Mouse (Mus musculus): ENCODE measurements around the gene Gm7861. TPM values are rescaled to one million over a fixed set of nuclear protein-coding genes. Genes with fewer than 3 reads are reported as not detected.

Gm7861 gene
- polyA plus RNA-seq (2014; fragmentation: Illumina TruSeq; extraction: RNeasy Lipid Tissue Mini Kit (QIAGEN cat#74804); ENCODE audit: low read depth, low replicate concordance): not detected

DNA sequence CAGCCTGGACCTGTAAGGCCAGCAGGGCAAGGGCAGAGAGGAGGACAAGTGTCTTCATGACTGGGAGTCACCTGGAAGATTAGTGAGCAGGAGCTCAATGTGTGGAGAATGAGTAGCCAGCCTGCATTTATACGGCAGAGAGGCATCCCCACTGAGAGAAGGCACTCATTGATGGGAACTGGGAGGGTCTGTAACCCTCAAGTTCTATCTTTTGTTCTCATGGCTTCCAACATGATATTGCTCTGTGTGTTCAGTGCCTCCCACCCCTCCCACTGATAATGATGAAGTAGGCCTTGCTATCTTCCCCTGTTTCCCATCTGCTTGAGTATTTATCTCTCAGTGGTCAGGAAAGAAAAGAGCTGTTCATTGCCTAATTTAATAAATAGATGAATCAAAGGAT is at the start of gene Gm7861:
Gene Gm7861 (minus strand): TSS at position 101 of the 400 bp plus-strand sequence.

DNA sequence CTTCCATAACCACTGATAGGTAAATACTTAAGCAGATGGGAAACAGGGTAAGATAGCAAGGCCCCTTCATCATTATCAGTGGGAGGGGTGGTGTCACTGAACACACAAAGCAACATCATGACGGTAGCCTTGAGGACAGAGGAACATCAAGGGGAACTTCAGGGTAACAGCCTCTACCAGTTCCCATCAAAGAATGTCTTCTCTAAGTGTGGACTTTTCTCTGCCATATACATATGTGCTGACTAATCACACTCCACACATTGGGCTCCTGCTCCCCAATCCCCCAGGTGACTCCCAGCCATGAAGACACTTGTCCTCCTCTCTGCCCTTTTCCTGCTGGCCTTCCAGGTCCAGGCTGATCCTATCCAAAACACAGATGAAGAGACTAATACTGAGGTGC is 23.6 kb upstream of the Gm7861 start, which contains the start of gene Defa26:
Gene Defa26 (plus strand): TSS at position 301 of the 400 bp plus-strand sequence.

GRCm38 (mm10) chr8:21582706-21583105 is 11.6 kb downstream of the Gm7861 start, which contains the start of gene Defa28:
TSS of gene Defa28 (plus strand) at chr8:21583006.

GRCm38 (mm10) chr8:21565086-21565485 is 29.2 kb downstream of the Gm7861 start, which contains the start of gene Defa37:
TSS of gene Defa37 (plus strand) at chr8:21565386.

Other genes starting within 250 kb of the Gm7861 start
- gene Defa2, start 216.0 kb downstream of the Gm7861 start, polyA plus RNA-seq (2014; fragmentation: Illumina TruSeq; extraction: RNeasy Lipid Tissue Mini Kit (QIAGEN cat#74804); ENCODE audit: low read depth, low replicate concordance): not detected
- gene Defa33, start 202.7 kb downstream of the Gm7861 start, polyA plus RNA-seq (2014; fragmentation: Illumina TruSeq; extraction: RNeasy Lipid Tissue Mini Kit (QIAGEN cat#74804); ENCODE audit: low read depth, low replicate concordance): not detected
- not detected for gene Defa36, start 167.1 kb downstream of the Gm7861 start, polyA plus RNA-seq (2014; fragmentation: Illumina TruSeq; extraction: RNeasy Lipid Tissue Mini Kit (QIAGEN cat#74804); ENCODE audit: low read depth, low replicate concordance)
- gene Gm7849, start 137.9 kb downstream of the Gm7861 start, polyA plus RNA-seq (2014; fragmentation: Illumina TruSeq; extraction: RNeasy Lipid Tissue Mini Kit (QIAGEN cat#74804); ENCODE audit: low read depth, low replicate concordance): not detected
- not detected for gene Defa20, start 85.2 kb downstream of the Gm7861 start, polyA plus RNA-seq (2014; fragmentation: Illumina TruSeq; extraction: RNeasy Lipid Tissue Mini Kit (QIAGEN cat#74804); ENCODE audit: low read depth, low replicate concordance)
- gene Defa32, start 65.5 kb downstream of the Gm7861 start, polyA plus RNA-seq (2014; fragmentation: Illumina TruSeq; extraction: RNeasy Lipid Tissue Mini Kit (QIAGEN cat#74804); ENCODE audit: low read depth, low replicate concordance): not detected
- not detected for gene Defa37, start 29.1 kb downstream of the Gm7861 start, polyA plus RNA-seq (2014; fragmentation: Illumina TruSeq; extraction: RNeasy Lipid Tissue Mini Kit (QIAGEN cat#74804); ENCODE audit: low read depth, low replicate concordance)
- not detected for gene Defa28, start 11.5 kb downstream of the Gm7861 start, polyA plus RNA-seq (2014; fragmentation: Illumina TruSeq; extraction: RNeasy Lipid Tissue Mini Kit (QIAGEN cat#74804); ENCODE audit: low read depth, low replicate concordance)
- gene Defa26, start 23.7 kb upstream of the Gm7861 start, polyA plus RNA-seq (2014; fragmentation: Illumina TruSeq; extraction: RNeasy Lipid Tissue Mini Kit (QIAGEN cat#74804); ENCODE audit: low read depth, low replicate concordance): not detected
- gene Defa17, start 61.3 kb upstream of the Gm7861 start, polyA plus RNA-seq (2014; fragmentation: Illumina TruSeq; extraction: RNeasy Lipid Tissue Mini Kit (QIAGEN cat#74804); ENCODE audit: low read depth, low replicate concordance): not detected
- not detected for gene Defa34, start 71.3 kb upstream of the Gm7861 start, polyA plus RNA-seq (2014; fragmentation: Illumina TruSeq; extraction: RNeasy Lipid Tissue Mini Kit (QIAGEN cat#74804); ENCODE audit: low read depth, low replicate concordance)
- not detected for gene AY761184, start 109.1 kb upstream of the Gm7861 start, polyA plus RNA-seq (2014; fragmentation: Illumina TruSeq; extraction: RNeasy Lipid Tissue Mini Kit (QIAGEN cat#74804); ENCODE audit: low read depth, low replicate concordance)
- not detected for gene Defa24, start 140.0 kb upstream of the Gm7861 start, polyA plus RNA-seq (2014; fragmentation: Illumina TruSeq; extraction: RNeasy Lipid Tissue Mini Kit (QIAGEN cat#74804); ENCODE audit: low read depth, low replicate concordance)
- gene Defb50, start 229.0 kb upstream of the Gm7861 start, polyA plus RNA-seq (2014; fragmentation: Illumina TruSeq; extraction: RNeasy Lipid Tissue Mini Kit (QIAGEN cat#74804); ENCODE audit: low read depth, low replicate concordance): not detected
- not detected for gene Defb2, start 245.4 kb upstream of the Gm7861 start, polyA plus RNA-seq (2014; fragmentation: Illumina TruSeq; extraction: RNeasy Lipid Tissue Mini Kit (QIAGEN cat#74804); ENCODE audit: low read depth, low replicate concordance)

Measured in adrenal gland, adult 10 weeks (tissue).